Comparison of ENCODE assay signal across 15 mouse cellular contexts in genomic region chr2:77408972-77409371, GRCm38 (mm10).
DNase-seq lines count a peak whose midpoint lies in the region; ATAC-seq and TF ChIP-seq lines count a peak whose summit lies in the region.
"Had no signal": no experiment of that assay in that cellular context is flagged by ENCODE, and none has a peak within 500 bp of the region (broad histone marks: within the 10 kb centered on the region; RNA-seq: fewer than 3 reads in every experiment).

No protein-coding gene starts in this region.

- 60% methylated on average over 7 of the region's 7 CpGs for WGBS in heart, postnatal 0 days
- WGBS in heart, embryonic 12.5 days: 63% methylated on average over 7 of the region's 7 CpGs
- 73% methylated on average over 7 of the region's 7 CpGs for WGBS in liver, adult 2 months
- WGBS in liver, embryonic 12.5 days (ENCODE audit: insufficient replicate concordance): 54% methylated on average over 7 of the region's 7 CpGs

- no peaks in the 10 kb centered on the region for H3K9me3 ChIP-seq in heart, postnatal 0 days (replicated peaks; ENCODE audit: control insufficient read depth, low read length)
- H3K9me3 ChIP-seq in heart, embryonic 12.5 days (replicated peaks): no peaks in the 10 kb centered on the region
- H3K9me3 ChIP-seq in liver, embryonic 12.5 days (replicated peaks): no peaks in the 10 kb centered on the region
- H3K9me3 ChIP-seq: heart, embryonic 15.5 days; lung, embryonic 15.5 days; midbrain, embryonic 12.5 days had no signal

- H3K27me3 ChIP-seq in heart, postnatal 0 days (ENCODE audit: control insufficient read depth, insufficient read depth, low read length): no peaks in the 10 kb centered on the region
- H3K27me3 ChIP-seq in heart, embryonic 12.5 days (replicated peaks): no peaks in the 10 kb centered on the region
- no peaks in the 10 kb centered on the region for H3K27me3 ChIP-seq in liver, adult 2 months (ENCODE audit: control insufficient read depth, insufficient read depth, low read length)
- no peaks in the 10 kb centered on the region for H3K27me3 ChIP-seq in liver, embryonic 12.5 days (replicated peaks)
- H3K27me3 ChIP-seq: heart, embryonic 15.5 days; lung, embryonic 15.5 days; midbrain, embryonic 12.5 days had no signal

- no peaks in the 10 kb centered on the region for H3K4me1 ChIP-seq in heart, postnatal 0 days (ENCODE audit: control insufficient read depth, insufficient read depth)
- H3K4me1 ChIP-seq in heart, embryonic 12.5 days (replicated peaks): no peaks in the 10 kb centered on the region
- no peaks in the 10 kb centered on the region for H3K4me1 ChIP-seq in liver, adult 2 months (ENCODE audit: control insufficient read depth, insufficient read depth, low read length)
- H3K4me1 ChIP-seq in liver, embryonic 12.5 days: no peaks in the 10 kb centered on the region
- H3K4me1 ChIP-seq: heart, embryonic 15.5 days; lung, embryonic 15.5 days; midbrain, embryonic 12.5 days had no signal

- no peak overlapping the region for H3K4me2 ChIP-seq in heart, postnatal 0 days (ENCODE audit: low read depth, low read length)
- H3K4me2 ChIP-seq in heart, embryonic 12.5 days: no peak overlapping the region
- H3K4me2 ChIP-seq in liver, embryonic 12.5 days: no peak overlapping the region
- H3K4me2 ChIP-seq: heart, embryonic 15.5 days; lung, embryonic 15.5 days; midbrain, embryonic 12.5 days had no signal

- TF ChIP-seq EP300 in heart, postnatal 0 days (IDR thresholded peaks at IDR 0.05; ENCODE audit: low read depth): no peak

- H3K4me3 ChIP-seq in heart, postnatal 0 days (ENCODE audit: low read depth, low read length): no peak overlapping the region
- H3K4me3 ChIP-seq in heart, embryonic 12.5 days: no peak overlapping the region
- H3K4me3 ChIP-seq in liver, adult 2 months (ENCODE audit: insufficient read depth, low read depth, low read length): no peak overlapping the region
- no peak overlapping the region for H3K4me3 ChIP-seq in liver, embryonic 12.5 days
- H3K4me3 ChIP-seq: erythroblast, embryonic 14.5 days; heart, embryonic 15.5 days; lung, embryonic 15.5 days; midbrain, embryonic 12.5 days had no signal

- H3K36me3 ChIP-seq in heart, postnatal 0 days (replicated peaks; ENCODE audit: control insufficient read depth, insufficient read depth, low read length): no peaks in the 10 kb centered on the region
- H3K36me3 ChIP-seq in heart, embryonic 12.5 days: no peaks in the 10 kb centered on the region
- peaks cover 17% of the 10 kb centered on the region for H3K36me3 ChIP-seq in liver, adult 2 months (ENCODE audit: control insufficient read depth, insufficient read depth, low read length)
- no peaks in the 10 kb centered on the region for H3K36me3 ChIP-seq in liver, embryonic 12.5 days
- H3K36me3 ChIP-seq: heart, embryonic 15.5 days; lung, embryonic 15.5 days; midbrain, embryonic 12.5 days had no signal

- H3K27ac ChIP-seq in heart, postnatal 0 days (ENCODE audit: low read depth): no peak overlapping the region
- no peak overlapping the region for H3K27ac ChIP-seq in heart, embryonic 12.5 days (ENCODE audit: poor library complexity, severe bottlenecking)
- H3K27ac ChIP-seq in liver, adult 2 months (replicated peaks; ENCODE audit: insufficient read depth, low read depth, low read length): no peak overlapping the region
- no peak overlapping the region for H3K27ac ChIP-seq in liver, embryonic 12.5 days
- H3K27ac ChIP-seq: heart, embryonic 15.5 days; lung, embryonic 15.5 days; midbrain, embryonic 12.5 days had no signal

- TF ChIP-seq POLR2A in liver, adult 2 months (IDR thresholded peaks at IDR 0.05; ENCODE audit: extremely low read depth, insufficient read depth, low read length): no peak

- H3K9ac ChIP-seq in heart, postnatal 0 days (replicated peaks; ENCODE audit: low read depth, low read length): no peak overlapping the region
- H3K9ac ChIP-seq in heart, embryonic 12.5 days: no peak overlapping the region
- H3K9ac ChIP-seq in liver, adult 2 months (ENCODE audit: low read depth, low read length): no peak overlapping the region
- no peak overlapping the region for H3K9ac ChIP-seq in liver, embryonic 12.5 days
- H3K9ac ChIP-seq: heart, embryonic 15.5 days; lung, embryonic 15.5 days; midbrain, embryonic 12.5 days had no signal

- peak; percentile 47 for TF ChIP-seq CTCF in heart, postnatal 0 days (IDR thresholded peaks at IDR 0.05; ENCODE audit: low read depth)
- TF ChIP-seq CTCF in liver, adult 2 months (IDR thresholded peaks at IDR 0.05; ENCODE audit: low read depth, low read length): no peak

- no peaks in the 10 kb centered on the region for H3K79me2 ChIP-seq in liver, adult 2 months (ENCODE audit: control insufficient read depth, insufficient read depth, low read length)

- no peak for ATAC-seq in heart, postnatal 0 days (ENCODE audit: insufficient read depth, low read depth)
- ATAC-seq in heart, embryonic 12.5 days (ENCODE audit: insufficient number of reproducible peaks, low FRiP score): no peak
- no peak for ATAC-seq in liver, embryonic 12.5 days

- peak; percentile 13 for DNase-seq in adrenal gland, postnatal 10 days
- DNase-seq in adrenal gland, adult 18-20 months (ENCODE audit: low spot score in 2 of 2): no peak
- DNase-seq in heart, postnatal 0 days (ENCODE audit: low spot score): no peak
- peak; percentile 24 for DNase-seq in liver, adult 2 months (ENCODE audit: extremely low read depth, low read depth, low spot score)
- DNase-seq in embryo, embryonic 10.5 days (ENCODE audit: low spot score): peak; percentile 43
- no peak for DNase-seq in thymus, postnatal 36 days
- DNase-seq: adrenal gland, postnatal 14 days; cerebellum, adult 18-20 months; gastrocnemius, postnatal 10 days had no signal

Comparison
In these comparisons a context has a peak if more than half of its experiments do, and no peak if none do; other contexts are left out.
1. DNase-seq: peak in adrenal gland, postnatal 10 days (single experiment), liver, adult 2 months (single experiment) and embryo, embryonic 10.5 days (single experiment); none in adrenal gland, adult 18-20 months (0 of 2), heart, postnatal 0 days (single experiment) and thymus, postnatal 36 days (0 of 2).